Mouse (Mus musculus) liver, adult 2 months (tissue): Measurements from ENCODE around the gene Rpl36a.

Experiments used
- CTCF ChIP-seq: fragments of 200-500 bp; IDR thresholded peaks from 2 replicates; pipeline ENCODE4 v1.5.1; 2011; ENCODE audit warnings: low read depth, low read length, control low read depth
- POLR2A ChIP-seq: fragments of 200-500 bp; IDR thresholded peaks from 2 replicates; pipeline ENCODE4 v1.6.1; 2011; ENCODE audit warnings: low read length, control low read depth; ENCODE audit not compliant: insufficient read depth; ENCODE audit errors: extremely low read depth

GRCm38 (mm10) chrX:134601380-134602120, 16.1 kb downstream of the Rpl36a start:
- TF ChIP-seq CTCF (no peak), POLR2A (no peak)
